Mouse (Mus musculus) gastrocnemius, adult 18-20 months (tissue): ENCODE results near the gene Nadk2. TPM values are rescaled to one million over a fixed set of nuclear protein-coding genes. Genes with fewer than 3 reads are reported as not detected.
A peak's percentile ranks its signal among the peaks of the same experiment; 100 is the strongest.

ENCODE experiments used
- DNase-seq: peaks from one replicate; pipeline ENCODE4 v3.0.0; 2021; ENCODE audit warnings: low spot score
- total RNA-seq, 2 experiments: library from RNA; stranded (reverse); gene quantifications; 2 replicates each; pipeline ENCODE4 v1.2.3; 2021

The Nadk2 gene
- total RNA-seq, 2 experiments from 2014 or later, result 37.0 to 37.7 TPM

GRCm38 (mm10) chr15:9130772-9131498 lies 59.9 kb downstream of the Nadk2 start:
- DNase-seq, result no peak

DNA sequence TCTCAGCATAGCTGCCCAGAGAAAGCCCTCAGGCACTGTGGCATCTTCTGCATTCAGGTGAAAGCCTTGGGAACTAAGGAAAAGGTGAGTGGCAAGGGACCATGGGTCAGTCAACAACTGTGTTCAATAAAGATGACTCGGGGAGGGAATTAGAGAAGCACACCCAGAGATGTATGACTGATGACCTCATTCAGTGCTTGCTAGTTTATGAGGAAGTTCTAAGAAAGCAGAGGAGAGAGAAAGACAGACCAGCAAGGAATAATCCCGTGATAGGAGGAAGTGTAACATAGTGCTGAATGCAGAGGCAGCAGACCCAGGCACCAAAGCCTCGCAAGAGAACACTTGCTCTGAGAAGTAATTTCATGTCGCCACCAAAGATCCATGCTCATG lies 60.4 kb downstream of the Nadk2 start:
- DNase-seq, result no peak

DNA sequence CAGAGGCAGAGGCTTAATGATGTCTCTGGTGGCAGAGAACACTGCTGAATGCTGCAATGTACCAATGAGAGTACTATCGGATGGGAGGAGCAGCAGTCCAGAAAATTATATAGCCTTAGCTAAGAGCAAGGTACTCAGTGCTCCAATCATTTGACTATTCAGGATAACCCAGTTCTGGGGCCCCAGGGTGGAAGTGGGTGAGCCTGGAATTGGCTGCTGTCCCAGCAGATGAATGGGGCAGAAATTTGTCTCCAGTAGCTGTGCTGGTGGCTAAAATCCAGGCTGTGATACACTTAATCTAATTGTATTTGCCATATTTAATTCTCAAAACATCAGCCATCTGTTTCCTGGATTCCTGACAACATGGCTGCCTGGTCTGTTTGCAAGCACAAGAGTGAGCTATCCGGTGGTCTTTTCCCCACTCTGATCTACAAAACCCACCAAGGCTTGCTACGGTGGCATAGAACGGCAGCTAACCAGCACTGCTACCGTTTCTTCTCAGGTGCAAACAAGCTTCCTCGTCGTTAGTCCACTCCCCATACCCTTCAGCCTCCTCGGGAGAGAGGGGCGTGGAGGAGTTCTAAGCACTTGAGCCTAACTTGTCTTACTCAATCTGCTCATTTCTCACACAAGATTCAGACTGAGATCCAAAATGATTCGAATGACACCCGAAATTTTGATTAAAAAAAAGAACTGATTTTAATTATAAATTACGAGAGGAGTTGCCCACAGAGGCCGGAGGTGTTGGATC lies 61.8 kb downstream of the Nadk2 start:
- DNase-seq, result no peak

- no peak for DNase-seq
Measured at GRCm38 (mm10) chr15:9134891-9135507, 63.9 kb downstream of the Nadk2 start.

DNA sequence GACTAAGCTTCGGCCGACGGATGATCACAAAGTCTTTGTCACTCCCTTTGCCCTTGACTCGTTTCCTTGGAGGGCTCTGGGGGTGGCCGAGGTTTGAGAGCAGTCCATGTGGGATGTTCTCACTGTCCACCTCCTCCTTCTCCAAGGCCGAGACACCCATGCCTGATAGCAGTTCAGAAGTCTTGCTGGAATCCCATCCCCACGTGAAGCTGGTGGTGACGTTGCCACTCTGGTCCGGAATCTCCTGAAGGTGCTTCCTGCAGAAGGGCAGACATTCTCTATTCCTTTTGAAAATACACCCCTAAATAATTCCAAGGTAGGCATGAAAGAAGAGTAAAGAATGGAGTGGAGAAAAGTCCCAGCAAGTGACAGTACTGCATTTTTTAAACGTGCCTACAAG lies 68.4 kb downstream of the Nadk2 start:
- DNase-seq, result no peak

DNA sequence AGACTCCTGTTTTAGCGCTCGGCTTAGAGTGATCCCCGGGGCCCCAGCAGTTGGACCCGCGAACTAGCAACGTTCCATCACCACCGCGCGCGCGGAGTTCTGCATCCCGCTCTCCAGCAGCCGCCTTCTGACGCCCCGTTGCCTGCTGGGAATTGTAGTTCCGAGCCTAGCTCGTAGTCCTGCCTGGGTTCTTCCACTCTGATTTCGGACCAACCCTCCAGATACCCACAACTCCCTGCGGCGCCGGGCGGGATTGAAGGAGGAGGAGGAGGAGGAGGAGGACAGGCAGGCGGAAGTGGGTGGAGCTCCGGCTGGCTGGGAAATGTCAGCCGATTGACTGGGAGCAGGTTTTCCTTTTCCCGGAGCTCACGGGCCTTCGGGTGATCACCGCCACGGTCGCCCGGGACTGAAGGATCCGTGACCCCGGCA lies 69.2 kb downstream of the Nadk2 start, which contains the start of gene Lmbrd2:
Gene Lmbrd2, plus strand, starts transcription at position 299 of the 429 bp plus-strand sequence.
- DNase-seq, result peak; percentile 98

DNA sequence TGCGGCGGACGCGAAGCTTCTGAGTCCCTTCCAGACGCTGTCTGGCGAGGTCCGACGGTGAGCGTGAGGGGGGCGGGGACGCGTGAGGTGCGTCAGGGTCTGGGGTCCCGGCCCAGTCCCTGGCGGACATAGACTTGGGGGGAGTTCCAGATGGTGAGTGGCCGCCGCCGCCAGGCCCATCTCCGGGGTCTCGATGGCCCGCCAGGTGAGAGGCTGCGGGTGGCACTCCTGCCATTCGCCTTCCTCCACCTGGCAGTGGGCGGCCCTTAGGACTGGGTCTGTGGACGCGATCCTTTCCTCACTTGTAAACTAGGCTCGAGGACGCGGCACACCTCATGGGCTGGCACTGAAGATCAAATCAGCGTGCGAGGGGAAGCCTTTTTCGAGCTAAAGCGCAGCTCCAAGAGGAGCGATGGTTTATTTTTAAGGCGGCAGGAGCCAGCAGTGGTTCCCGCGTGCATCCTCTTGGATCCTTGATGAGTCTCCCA lies 69.7 kb downstream of the Nadk2 start:
- DNase-seq, result no peak

GRCm38 (mm10) chr15:9155325-9155724 lies 84.3 kb downstream of the Nadk2 start, which contains the start of gene Skp2:
Skp2 (minus strand) TSS chr15:9155425.
- no peak for DNase-seq

Other genes starting within 250 kb of the Nadk2 start
- gene Ranbp3l, start 103.3 kb upstream of the Nadk2 start, total RNA-seq, result under 1 TPM in 1 of 2 experiments, not detected in 1; 0.19 TPM
- 10 to 100 TPM; 16.3 to 16.6 TPM for gene Lmbrd2, start 69.3 kb downstream of the Nadk2 start, total RNA-seq
- under 1 TPM; 0.31 to 0.39 TPM for gene Skp2, start 84.2 kb downstream of the Nadk2 start, total RNA-seq
- not detected for gene Ugt3a1, start 205.6 kb downstream of the Nadk2 start, total RNA-seq